Mouse (Mus musculus) small intestine, adult 10 weeks (tissue): Measurements from ENCODE around the gene Olfr488. TPM values are rescaled to one million over a fixed set of nuclear protein-coding genes. Genes with fewer than 3 reads are reported as not detected.

ENCODE experiments used
- polyA plus RNA-seq: library from polyadenylated mRNA; stranded (reverse); fragments of 350-450 nt; fragmentation: Illumina TruSeq; extraction: RNeasy Lipid Tissue Mini Kit (QIAGEN cat#74804); gene quantifications from one replicate; pipeline ENCODE4 v1.2.3, GENCODE M21; 2014; ENCODE audit warnings: low replicate concordance

Olfr488 gene
- not detected for polyA plus RNA-seq

GRCm38 (mm10) chr7:108258247-108258646 is at the start of gene Olfr488:
Gene Olfr488 (minus strand): TSS chr7:108258347.

GRCm38 (mm10) chr7:108288834-108289233 is 30.7 kb upstream of the Olfr488 start, which contains the start of gene Olfr490:
Gene Olfr490 (minus strand): TSS chr7:108288934.

GRCm38 (mm10) chr7:108214536-108214935 is 43.6 kb downstream of the Olfr488 start, which contains the start of gene Olfr487:
Gene Olfr487 (minus strand): TSS chr7:108214636.

Other genes with a start within 250 kb of the Olfr488 start
- not detected for gene Olfr478, start 224.4 kb downstream of the Olfr488 start, polyA plus RNA-seq
- gene Olfr479, start 207.7 kb downstream of the Olfr488 start, polyA plus RNA-seq = not detected
- not detected for gene Olfr480, start 191.0 kb downstream of the Olfr488 start, polyA plus RNA-seq
- gene Olfr481, start 178.5 kb downstream of the Olfr488 start, polyA plus RNA-seq = not detected
- not detected for gene Olfr482, start 160.8 kb downstream of the Olfr488 start, polyA plus RNA-seq
- not detected for gene Olfr483, start 157.5 kb downstream of the Olfr488 start, polyA plus RNA-seq
- gene Olfr484, start 130.9 kb downstream of the Olfr488 start, polyA plus RNA-seq = not detected
- gene Olfr485, start 98.5 kb downstream of the Olfr488 start, polyA plus RNA-seq = not detected
- gene Olfr486, start 85.6 kb downstream of the Olfr488 start, polyA plus RNA-seq = not detected
- gene Olfr487, start 43.7 kb downstream of the Olfr488 start, polyA plus RNA-seq = not detected
- not detected for gene Olfr490, start 30.6 kb upstream of the Olfr488 start, polyA plus RNA-seq
- not detected for gene Olfr491, start 55.1 kb upstream of the Olfr488 start, polyA plus RNA-seq
- gene Olfr492, start 65.3 kb upstream of the Olfr488 start, polyA plus RNA-seq = not detected
- gene Olfr493, start 88.6 kb upstream of the Olfr488 start, polyA plus RNA-seq = not detected
- gene Olfr494, start 107.0 kb upstream of the Olfr488 start, polyA plus RNA-seq = not detected
- not detected for gene Olfr495, start 134.8 kb upstream of the Olfr488 start, polyA plus RNA-seq
- not detected for gene Olfr497, start 162.1 kb upstream of the Olfr488 start, polyA plus RNA-seq
- not detected for gene Olfr498, start 207.0 kb upstream of the Olfr488 start, polyA plus RNA-seq